Mouse (Mus musculus) liver, embryonic 14.5 days (tissue): ENCODE data around the gene Sox21.

ENCODE experiments used
- CTCF ChIP-seq: IDR thresholded peaks from 2 replicates; pipeline ENCODE4 v1.5.1; 2016; ENCODE audit warnings: antibody characterized with exemption, low read depth, control low read depth
- EP300 ChIP-seq: IDR thresholded peaks from 2 replicates; pipeline ENCODE4 v1.6.1; 2016; ENCODE audit warnings: antibody characterized with exemption, low read depth

- peak; percentile 40 for TF ChIP-seq CTCF
- no peak for TF ChIP-seq EP300
Measured at GRCm38 (mm10) chr14:118207347-118207746, 29.5 kb downstream of the Sox21 start.
